Mouse (Mus musculus) retina, postnatal 7 days (tissue): ENCODE measurements around the gene Apbb1ip.

Experiments used
- DNase-seq: peaks from one replicate; pipeline ENCODE4 v3.0.0-alpha.2; 2012; ENCODE audit warnings: low read depth, low spot score

Apbb1ip gene

DNA sequence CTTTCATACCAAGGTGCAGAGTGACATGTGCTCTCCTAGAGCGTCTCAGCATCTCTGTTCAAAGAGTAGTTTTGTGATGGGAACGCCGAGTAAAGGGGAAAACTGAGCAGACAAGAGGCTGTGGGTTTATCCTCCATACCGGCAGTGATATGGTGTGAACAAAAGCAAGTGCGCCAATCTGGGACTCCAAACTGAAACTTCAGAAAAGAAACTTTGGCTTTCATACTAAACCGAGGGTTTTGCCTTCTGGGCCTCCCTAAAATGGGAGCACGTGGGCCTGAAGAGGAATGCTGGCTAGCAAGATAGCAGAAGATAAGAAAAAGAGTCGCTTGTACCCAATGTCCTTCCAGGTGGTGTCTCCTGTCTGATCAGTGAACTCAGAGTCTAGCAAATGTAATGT lies 1.3 kb downstream of the Apbb1ip start:
- DNase-seq, result no peak

- DNase-seq, result no peak
Observed at GRCm38 (mm10) chr2:22775681-22776080, 1.8 kb downstream of the Apbb1ip start.

DNA sequence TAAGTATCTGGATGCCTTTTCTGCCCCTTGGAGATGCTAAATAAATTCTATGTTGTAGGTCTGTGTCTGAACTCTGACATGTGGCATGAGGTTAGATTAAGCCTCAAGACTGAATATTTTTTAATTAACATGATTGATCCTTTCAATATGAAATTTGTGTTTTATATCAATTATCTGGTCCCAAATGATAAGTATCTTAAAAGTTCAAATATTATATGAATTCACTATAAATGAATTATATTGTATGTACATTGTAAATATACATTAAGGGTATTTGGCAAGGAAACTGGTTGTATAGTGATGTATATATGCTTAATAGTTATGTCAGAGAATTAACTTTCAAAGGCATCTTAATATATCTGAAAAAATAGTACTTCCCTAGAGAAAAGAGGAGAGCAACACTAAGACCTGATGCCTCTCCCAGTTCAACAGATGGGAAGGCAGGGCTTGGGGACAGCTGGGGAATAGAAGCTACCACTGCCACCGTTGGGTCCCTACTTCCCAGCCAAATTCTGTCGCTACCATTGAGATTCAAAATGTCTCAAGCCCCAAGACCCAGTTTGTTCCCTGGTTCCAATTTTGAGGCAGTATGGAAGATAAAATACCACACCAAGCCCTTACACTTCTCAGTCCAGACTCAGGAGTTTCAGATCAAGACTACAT lies 2.8 kb downstream of the Apbb1ip start:
- no peak for DNase-seq

DNA sequence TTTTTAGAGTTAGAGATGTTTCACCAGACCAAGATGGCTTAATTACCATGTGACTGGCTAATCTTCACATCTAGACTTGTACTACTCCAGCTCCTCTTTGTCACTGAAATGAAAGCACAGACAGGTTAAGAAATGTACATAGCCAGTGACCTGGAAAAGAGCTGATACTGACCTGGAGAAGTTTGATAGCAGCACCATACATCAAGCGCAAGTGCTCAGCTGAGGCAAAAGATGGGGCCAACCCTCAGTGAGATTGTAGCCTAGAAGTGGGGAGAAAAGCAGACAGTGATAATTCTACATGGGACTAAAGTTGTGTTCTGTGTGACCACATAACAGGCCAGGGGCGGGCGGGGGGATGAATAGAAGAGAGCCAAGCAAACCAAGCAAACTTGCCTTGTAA lies 3.9 kb downstream of the Apbb1ip start:
- no peak for DNase-seq

GRCm38 (mm10) chr2:22780884-22781283 lies 7.0 kb downstream of the Apbb1ip start:
- DNase-seq, result no peak

DNA sequence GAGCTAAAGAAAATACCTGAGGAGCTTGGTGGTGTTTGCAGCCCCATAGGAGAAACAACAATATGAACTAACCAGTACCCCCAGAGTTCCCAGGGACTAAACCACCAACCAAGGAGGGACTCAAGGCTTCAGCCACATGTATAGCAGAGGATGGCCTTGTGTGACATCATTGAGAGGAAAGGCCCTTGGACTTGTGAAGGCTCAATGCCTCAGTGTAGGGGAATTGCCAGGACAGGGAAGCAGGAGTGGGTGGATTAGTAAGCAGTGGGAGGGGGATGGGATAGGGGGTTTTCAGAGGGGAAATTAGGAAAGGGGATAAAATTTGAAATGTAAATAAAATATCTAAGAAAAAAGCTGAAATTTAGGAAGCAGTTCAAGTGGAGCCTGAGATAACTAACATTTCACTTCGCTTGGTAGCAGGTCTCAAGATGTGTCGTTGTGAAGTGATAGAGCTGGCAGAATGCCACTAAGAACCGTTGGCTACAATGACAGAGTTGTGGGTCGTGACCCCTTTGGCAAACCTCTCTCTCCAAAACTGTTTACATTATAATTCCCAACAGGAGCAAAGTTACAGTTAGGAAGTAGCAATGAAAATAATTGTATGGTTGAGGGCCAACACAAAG lies 7.6 kb downstream of the Apbb1ip start:
- no peak for DNase-seq

- DNase-seq, result no peak
Observed at GRCm38 (mm10) chr2:22782057-22782456, 8.2 kb downstream of the Apbb1ip start.

GRCm38 (mm10) chr2:22783137-22783638 lies 9.3 kb downstream of the Apbb1ip start:
- DNase-seq, result no peak

DNA sequence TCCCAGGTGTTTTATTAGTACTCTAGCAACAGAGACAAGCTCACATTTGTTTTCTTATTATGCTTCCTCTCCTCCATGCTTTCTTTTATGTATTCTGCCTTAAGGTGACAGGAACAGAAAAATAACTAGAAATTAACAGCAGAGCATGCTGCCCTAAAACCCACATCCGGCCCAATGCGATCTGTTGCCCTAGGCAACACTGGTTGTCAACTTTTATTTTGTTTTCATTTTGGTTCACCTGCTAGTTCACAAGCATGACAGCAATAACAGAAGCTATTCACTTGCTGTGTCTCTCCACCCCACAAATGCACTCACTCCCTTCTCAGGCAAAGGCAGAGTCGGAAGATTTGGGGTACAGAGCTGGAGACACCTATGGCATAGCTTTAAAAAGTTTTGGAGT lies 10.3 kb downstream of the Apbb1ip start:
- no peak for DNase-seq

GRCm38 (mm10) chr2:22784771-22785170 lies 10.9 kb downstream of the Apbb1ip start:
- DNase-seq, result no peak

- no peak for DNase-seq
Observed at GRCm38 (mm10) chr2:22788658-22789057, 14.8 kb downstream of the Apbb1ip start.

DNA sequence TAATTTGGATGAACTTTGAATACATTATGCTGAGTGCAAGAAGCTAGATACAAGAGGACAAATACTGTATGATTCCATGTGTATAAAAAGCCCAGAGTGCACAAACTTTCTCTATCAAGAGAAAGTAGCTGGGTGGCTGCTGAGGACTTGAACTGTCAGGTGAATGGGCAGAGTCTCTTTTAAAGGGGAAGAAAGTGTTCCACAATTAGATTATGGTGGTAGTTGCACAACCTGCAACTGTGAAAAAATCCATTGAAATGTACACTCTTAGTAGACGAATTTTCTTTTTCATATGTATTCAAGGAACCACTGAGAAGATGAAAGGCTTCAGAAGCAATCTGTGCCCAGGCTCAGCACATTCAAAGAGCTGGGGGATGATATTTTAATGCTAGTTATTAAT lies 15.7 kb downstream of the Apbb1ip start:
- no peak for DNase-seq

- no peak for DNase-seq
Observed at GRCm38 (mm10) chr2:22790435-22790834, 16.5 kb downstream of the Apbb1ip start.

DNA sequence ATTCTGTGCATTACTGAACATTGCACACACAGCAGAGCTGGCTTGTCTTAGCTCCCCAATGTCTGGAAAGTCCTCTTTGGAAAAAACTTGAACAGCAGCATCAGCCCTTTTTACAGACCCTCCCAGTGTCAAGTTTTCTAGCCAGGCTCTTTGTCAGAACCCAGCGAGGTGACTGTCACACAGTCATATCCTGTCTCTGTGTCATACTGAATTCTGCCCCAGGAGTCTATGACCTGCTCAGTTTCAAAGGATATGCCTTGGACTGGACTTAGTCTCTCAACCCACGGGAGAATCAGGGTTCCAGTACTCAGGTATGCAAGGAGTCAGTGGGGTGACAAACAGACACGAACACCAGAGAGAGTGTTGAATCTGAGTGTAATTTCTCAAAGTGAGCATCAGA lies 21.2 kb downstream of the Apbb1ip start:
- DNase-seq, result no peak

DNA sequence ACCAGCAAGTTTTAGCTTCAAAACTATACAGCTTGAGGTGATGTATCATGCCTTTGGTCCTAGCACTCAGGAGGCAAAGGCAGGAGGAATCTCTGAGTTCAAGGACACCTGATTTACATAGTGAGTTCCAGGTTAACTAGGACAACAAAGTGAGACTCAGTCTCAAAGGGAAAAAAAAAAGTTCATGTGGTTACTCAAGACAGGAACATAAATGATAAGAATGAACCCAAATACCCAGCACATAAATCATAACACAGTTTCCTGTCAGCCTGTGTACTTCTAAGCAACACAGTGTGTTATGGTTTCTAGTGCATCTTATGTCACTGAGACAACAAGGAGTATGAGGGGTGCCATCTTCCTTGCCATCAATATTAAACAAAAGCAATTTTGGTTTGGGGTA lies 22.6 kb downstream of the Apbb1ip start:
- DNase-seq, result no peak

- DNase-seq, result no peak
Observed at GRCm38 (mm10) chr2:22799430-22800041, 25.6 kb downstream of the Apbb1ip start.

DNA sequence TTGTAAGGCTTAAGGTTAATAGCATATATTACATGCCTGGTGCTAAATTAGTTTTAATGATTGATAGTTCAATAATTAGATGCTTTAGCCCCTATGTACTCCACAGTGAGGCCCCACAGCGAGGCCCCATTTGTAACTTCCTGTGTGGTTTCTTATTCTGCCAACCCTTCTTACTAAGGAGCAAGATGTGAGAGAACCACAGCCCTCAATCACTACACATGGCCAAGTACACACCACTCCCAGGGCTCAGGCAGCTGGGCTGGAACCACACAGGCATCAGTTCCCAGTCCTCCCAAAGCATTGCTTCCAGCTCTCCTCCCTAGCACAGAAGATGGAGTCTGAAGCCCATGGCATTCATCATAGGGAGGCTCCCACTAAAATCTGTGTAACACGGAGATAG lies 31.7 kb downstream of the Apbb1ip start:
- no peak for DNase-seq

DNA sequence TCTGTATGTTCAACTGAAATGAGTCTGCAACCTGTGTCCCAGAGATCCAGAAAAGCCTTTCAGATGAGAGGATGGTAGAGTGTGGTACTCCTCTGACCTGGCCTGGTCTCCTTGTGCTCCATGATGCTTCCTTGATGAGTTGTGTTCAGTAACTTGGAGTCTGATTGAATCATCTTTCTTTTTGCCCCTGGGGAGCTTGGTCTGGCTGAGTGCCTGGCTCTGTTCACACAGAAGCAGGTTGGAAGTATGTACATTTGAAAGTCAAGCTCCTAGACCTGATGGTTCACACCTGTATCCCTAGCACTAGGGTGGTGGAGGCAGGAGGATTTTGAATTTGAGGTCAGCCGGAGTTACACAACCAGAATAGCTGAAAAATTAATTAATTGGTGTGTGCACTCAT lies 32.7 kb downstream of the Apbb1ip start:
- no peak for DNase-seq

DNA sequence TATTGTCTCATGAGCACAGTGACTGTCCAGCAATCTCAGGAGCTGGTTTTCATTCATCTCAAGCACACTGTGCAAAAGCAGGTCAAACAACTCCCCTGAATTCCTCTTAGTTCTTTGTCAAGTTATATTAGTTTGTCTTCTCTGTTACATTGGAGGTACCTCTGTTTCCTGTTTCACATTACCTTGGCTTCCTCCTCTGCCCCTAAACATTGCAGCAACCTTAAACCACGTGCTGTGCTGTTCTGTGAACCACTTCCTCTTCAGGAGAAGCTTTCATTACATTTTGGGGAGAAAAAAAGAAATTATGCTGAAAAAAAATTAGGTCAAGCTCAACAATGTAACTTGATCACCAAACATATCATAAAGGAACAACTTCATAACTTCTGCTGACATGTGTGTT lies 33.4 kb downstream of the Apbb1ip start:
- DNase-seq, result no peak

- DNase-seq, result no peak
Observed at GRCm38 (mm10) chr2:22810851-22811250, 37.0 kb downstream of the Apbb1ip start.

- DNase-seq, result no peak
Observed at GRCm38 (mm10) chr2:22811466-22811865, 37.6 kb downstream of the Apbb1ip start.

GRCm38 (mm10) chr2:22813921-22814320 lies 40.0 kb downstream of the Apbb1ip start:
- no peak for DNase-seq

GRCm38 (mm10) chr2:22815674-22816073 lies 41.8 kb downstream of the Apbb1ip start:
- no peak for DNase-seq
